Mouse (Mus musculus): Measurements from ENCODE around the gene Dnm3. TPM values are rescaled to one million over a fixed set of nuclear protein-coding genes. Genes with fewer than 3 reads are reported as not detected.

The Dnm3 gene
- polyA plus RNA-seq, 1 experiment from 2014 or later, result 1.5 TPM

DNA sequence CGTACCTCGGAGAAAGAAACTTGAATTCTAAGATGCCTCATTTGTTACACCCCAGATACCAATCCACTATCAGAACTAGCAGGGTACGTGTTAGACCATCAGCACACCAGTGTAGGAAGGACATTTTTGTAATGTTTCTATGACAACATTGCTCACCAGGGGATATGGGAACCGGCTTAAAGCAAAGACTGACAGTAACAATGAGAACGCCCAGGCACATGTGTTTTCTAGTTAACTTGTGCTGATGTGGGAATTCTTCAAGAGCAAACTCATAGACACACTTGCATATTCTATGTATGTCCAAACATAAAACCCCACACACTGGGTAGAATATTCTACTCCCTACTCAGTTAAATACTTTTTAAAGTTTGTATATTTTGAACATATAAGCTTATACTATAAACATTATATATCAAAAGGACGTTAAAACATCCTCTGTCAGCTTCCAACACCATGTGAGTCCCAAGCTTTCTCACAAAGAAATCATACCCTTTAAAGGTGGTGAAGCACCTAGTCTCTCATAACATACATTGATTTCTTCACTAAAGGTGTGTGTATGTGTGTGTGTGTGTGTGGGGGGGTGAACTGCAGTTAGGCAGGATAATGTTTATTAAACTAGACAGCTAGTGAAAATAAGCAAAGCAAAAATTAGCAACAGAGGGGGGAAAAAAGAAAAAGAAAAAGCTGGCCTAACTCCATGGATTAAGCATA is 369.0 kb downstream of the Dnm3 start:
- no peaks in the 10 kb centered on the region for H3K36me3 ChIP-seq (ENCODE audit: control insufficient read depth, insufficient read depth, low read length)
- H3K4me2 ChIP-seq, result no peak overlapping the region
- H3K4me1 ChIP-seq (ENCODE audit: control insufficient read depth, insufficient read depth, low read length), result no peaks in the 10 kb centered on the region
- WGBS (ENCODE audit: insufficient replicate concordance), result 70% methylated on average over 6 of the region's 6 CpGs
- H3K4me3 ChIP-seq (ENCODE audit: low read depth, low read length), result no peak overlapping the region
- H3K27me3 ChIP-seq (ENCODE audit: control insufficient read depth, insufficient read depth, low read length), result no peaks in the 10 kb centered on the region
- no peak overlapping the region for H3K9ac ChIP-seq (ENCODE audit: low read depth, low read length)
- no peak overlapping the region for H3K27ac ChIP-seq (ENCODE audit: low read depth, low read length)
- no peak for ATAC-seq (replicated peaks; ENCODE audit: insufficient number of reproducible peaks, low FRiP score, low TSS enrichment)
- H3K9me3 ChIP-seq (replicated peaks; ENCODE audit: control insufficient read depth, low read length), result no peaks in the 10 kb centered on the region

DNA sequence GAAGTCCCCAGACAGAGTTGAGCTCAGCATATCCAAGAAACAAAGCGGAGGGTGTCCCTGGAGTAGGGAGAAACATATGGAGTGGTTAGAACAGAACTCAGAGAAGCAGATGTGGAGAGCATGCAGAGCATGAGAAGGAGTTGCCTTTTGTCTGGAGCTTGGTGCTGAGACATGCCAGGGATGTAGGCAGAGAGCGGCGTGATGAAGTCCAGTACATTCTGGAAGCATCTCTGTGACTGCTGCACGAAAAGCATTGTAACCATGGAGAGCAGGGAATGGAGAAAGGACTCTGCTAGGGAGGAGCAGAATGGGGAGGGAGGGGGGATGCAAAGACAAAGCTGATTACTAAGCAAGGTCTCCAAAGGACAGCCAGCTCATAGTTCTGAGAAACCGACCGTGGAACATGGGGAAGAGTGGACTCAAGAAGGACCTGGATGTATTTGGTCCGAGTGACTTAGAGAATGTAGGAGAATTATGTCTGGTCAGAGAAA is 369.6 kb downstream of the Dnm3 start:
- no peak overlapping the region for H3K4me3 ChIP-seq (ENCODE audit: low read depth, low read length)
- no peak overlapping the region for H3K4me2 ChIP-seq
- no peaks in the 10 kb centered on the region for H3K4me1 ChIP-seq (ENCODE audit: control insufficient read depth, insufficient read depth, low read length)
- no peaks in the 10 kb centered on the region for H3K9me3 ChIP-seq (replicated peaks; ENCODE audit: control insufficient read depth, low read length)
- no peak overlapping the region for H3K27ac ChIP-seq (ENCODE audit: low read depth, low read length)
- H3K9ac ChIP-seq (ENCODE audit: low read depth, low read length), result no peak overlapping the region
- no peaks in the 10 kb centered on the region for H3K27me3 ChIP-seq (ENCODE audit: control insufficient read depth, insufficient read depth, low read length)
- ATAC-seq (replicated peaks; ENCODE audit: insufficient number of reproducible peaks, low FRiP score, low TSS enrichment), result no peak
- WGBS (ENCODE audit: insufficient replicate concordance), result 76% methylated on average over 7 of the region's 7 CpGs
- no peaks in the 10 kb centered on the region for H3K36me3 ChIP-seq (ENCODE audit: control insufficient read depth, insufficient read depth, low read length)

DNA sequence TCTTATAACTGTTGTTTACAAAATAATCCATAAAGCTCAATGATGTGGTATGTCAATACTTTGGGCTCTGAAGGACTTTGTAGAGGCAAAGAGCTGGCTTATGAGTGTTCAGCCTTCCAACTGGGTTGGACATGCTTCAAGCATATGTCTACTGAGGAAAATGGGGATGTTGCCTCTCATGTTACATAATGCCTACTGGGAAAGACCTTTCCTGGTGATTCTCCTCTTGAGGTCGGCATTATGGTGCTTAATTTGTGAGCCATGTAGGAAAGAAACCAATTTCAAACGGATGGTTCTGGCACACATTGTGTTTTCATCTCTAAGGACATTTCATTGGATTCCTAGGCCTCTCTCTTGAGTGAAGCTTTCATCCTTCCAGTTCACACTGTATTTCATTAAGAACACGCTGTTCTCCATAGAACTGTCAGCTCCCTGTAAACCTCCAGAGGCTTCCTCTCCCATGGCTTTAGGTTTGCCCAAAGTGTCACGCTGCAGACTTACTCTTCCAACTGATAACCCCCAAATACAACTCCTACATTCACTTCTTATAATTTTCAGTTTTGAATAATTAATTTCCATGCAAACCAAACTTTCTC is 370.7 kb downstream of the Dnm3 start:
- H3K9me3 ChIP-seq (replicated peaks; ENCODE audit: control insufficient read depth, low read length), result no peaks in the 10 kb centered on the region
- no peak overlapping the region for H3K4me3 ChIP-seq (ENCODE audit: low read depth, low read length)
- ATAC-seq (replicated peaks; ENCODE audit: insufficient number of reproducible peaks, low FRiP score, low TSS enrichment), result no peak
- WGBS (ENCODE audit: insufficient replicate concordance), result 74% methylated on average over 4 of the region's 4 CpGs
- H3K27me3 ChIP-seq (ENCODE audit: control insufficient read depth, insufficient read depth, low read length), result no peaks in the 10 kb centered on the region
- no peaks in the 10 kb centered on the region for H3K36me3 ChIP-seq (ENCODE audit: control insufficient read depth, insufficient read depth, low read length)
- no peak overlapping the region for H3K4me2 ChIP-seq
- no peak overlapping the region for H3K9ac ChIP-seq (ENCODE audit: low read depth, low read length)
- no peaks in the 10 kb centered on the region for H3K4me1 ChIP-seq (ENCODE audit: control insufficient read depth, insufficient read depth, low read length)
- H3K27ac ChIP-seq (ENCODE audit: low read depth, low read length), result no peak overlapping the region

DNA sequence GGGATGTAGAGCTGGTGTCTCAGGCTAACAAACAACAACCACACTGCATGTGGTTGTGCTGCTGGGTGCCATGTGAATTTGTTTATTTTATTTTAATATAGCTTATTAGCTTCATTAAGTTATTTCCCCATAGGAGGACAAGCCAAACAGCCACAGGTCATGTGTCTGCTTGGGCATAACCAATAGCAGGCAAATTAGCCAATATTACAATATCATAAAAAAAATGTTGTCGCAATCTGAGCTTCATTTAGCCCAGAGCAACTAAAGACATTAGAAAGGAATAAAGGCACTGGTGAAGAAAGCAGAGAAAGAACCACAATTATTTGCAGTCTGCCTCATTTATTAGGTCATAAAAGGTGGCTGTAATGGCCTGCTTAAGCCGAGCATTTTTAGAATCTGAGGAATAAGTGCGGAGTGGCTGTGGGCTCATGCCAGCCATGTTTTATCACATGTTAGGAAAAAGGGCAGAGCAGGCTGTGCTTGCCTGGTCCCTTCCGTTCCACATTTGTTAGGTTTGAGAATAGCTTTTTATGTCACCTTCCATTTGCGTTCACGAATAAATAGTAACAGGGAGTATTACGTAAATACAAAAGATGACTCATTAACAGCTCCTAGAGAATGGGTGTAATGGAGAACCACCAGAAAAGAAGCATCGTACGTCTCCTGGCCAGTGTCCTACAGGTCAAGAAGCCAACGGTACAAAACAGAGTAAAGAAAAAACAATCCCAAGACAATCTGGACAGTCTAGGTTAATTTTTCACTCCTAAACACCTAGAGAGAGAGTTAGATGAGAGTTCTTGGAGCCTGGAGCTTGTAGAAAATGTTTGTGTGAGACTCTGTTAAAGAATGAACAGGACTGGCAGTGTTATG is 376.6 kb downstream of the Dnm3 start:
- Histone ChIP-seq H3K4me2 (no peak overlapping the region), H3K9me3 (replicated peaks; ENCODE audit: control insufficient read depth, low read length) (no peaks in the 10 kb centered on the region), H3K27ac (ENCODE audit: low read depth, low read length) (no peak overlapping the region), H3K4me1 (ENCODE audit: control insufficient read depth, insufficient read depth, low read length) (no peaks in the 10 kb centered on the region), H3K36me3 (ENCODE audit: control insufficient read depth, insufficient read depth, low read length) (no peaks in the 10 kb centered on the region), H3K4me3 (ENCODE audit: low read depth, low read length) (no peak overlapping the region), H3K9ac (ENCODE audit: low read depth, low read length) (no peak overlapping the region), H3K27me3 (ENCODE audit: control insufficient read depth, insufficient read depth, low read length) (no peaks in the 10 kb centered on the region)
- 87% methylated on average over 10 of the region's 10 CpGs for whole genome bisulfite sequencing (ENCODE audit: insufficient replicate concordance)
- no peak for ATAC-seq (replicated peaks; ENCODE audit: insufficient number of reproducible peaks, low FRiP score, low TSS enrichment)

DNA sequence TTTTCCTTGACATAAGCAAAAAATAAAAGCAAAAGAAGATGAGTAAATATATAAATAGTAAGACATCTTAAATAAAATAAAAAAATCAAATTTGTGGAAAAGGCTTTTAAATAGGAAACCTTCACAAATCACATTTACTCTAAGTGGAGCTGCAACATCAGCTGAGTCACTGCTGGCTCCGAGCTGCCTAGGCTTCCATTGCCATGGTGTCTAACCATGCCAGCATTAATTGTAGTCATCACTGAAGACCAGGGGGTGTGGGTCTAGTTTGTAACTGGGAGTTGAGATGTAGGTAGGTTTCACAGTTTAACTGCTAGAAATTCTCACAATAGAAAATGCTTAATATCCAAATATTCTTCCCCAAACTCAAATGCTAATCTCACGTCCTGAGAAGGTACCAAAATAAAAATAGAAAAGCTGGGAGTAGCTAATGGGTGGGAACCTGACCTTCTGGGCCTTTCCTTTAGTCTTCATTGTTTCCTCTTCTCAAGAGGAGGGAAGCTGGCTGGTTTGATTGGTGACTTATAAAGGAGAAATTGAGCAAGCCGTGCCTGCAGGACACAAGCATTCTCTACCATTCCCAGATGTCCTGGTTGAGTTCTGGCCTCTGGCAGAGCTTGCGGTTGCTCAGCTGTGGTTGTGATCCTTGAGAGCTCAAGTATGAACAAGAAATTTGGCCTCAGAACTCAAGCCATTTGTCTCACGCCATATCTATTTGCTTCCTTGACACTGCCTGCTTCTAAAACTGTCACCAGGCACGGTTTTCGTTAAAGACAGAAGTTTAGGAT is 377.6 kb downstream of the Dnm3 start:
- Histone ChIP-seq H3K4me3 (ENCODE audit: low read depth, low read length) (no peak overlapping the region), H3K9me3 (replicated peaks; ENCODE audit: control insufficient read depth, low read length) (no peaks in the 10 kb centered on the region), H3K4me1 (ENCODE audit: control insufficient read depth, insufficient read depth, low read length) (no peaks in the 10 kb centered on the region), H3K9ac (ENCODE audit: low read depth, low read length) (no peak overlapping the region), H3K27ac (ENCODE audit: low read depth, low read length) (no peak overlapping the region), H3K4me2 (no peak overlapping the region), H3K36me3 (ENCODE audit: control insufficient read depth, insufficient read depth, low read length) (no peaks in the 10 kb centered on the region), H3K27me3 (ENCODE audit: control insufficient read depth, insufficient read depth, low read length) (no peaks in the 10 kb centered on the region)
- 69% methylated on average over 7 of the region's 7 CpGs for WGBS (ENCODE audit: insufficient replicate concordance)
- no peak for ATAC-seq (replicated peaks; ENCODE audit: insufficient number of reproducible peaks, low FRiP score, low TSS enrichment)

DNA sequence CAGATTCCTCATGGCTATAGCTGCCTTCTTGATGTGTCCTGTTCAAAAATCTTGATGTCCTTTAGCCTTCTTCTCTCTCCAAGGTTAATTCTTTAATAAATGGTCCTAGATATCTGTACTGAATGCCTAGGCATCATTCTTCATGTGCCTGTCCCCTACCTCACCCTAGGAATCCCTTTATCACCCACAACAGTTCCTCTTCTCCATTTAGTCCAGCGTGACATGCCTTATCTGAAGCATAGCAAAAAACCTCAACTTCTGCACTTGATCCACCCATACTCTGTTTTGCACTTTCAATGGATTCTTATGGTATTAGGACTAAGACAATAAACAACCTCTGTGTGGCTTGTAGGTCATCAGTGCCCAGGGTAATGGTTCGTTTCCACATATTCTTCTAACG is 378.6 kb downstream of the Dnm3 start:
- ATAC-seq (replicated peaks; ENCODE audit: insufficient number of reproducible peaks, low FRiP score, low TSS enrichment), result no peak
- Histone ChIP-seq H3K4me3 (ENCODE audit: low read depth, low read length) (no peak overlapping the region), H3K9me3 (replicated peaks; ENCODE audit: control insufficient read depth, low read length) (no peaks in the 10 kb centered on the region), H3K4me1 (ENCODE audit: control insufficient read depth, insufficient read depth, low read length) (no peaks in the 10 kb centered on the region), H3K27me3 (ENCODE audit: control insufficient read depth, insufficient read depth, low read length) (no peaks in the 10 kb centered on the region), H3K27ac (ENCODE audit: low read depth, low read length) (no peak overlapping the region), H3K9ac (ENCODE audit: low read depth, low read length) (no peak overlapping the region), H3K36me3 (ENCODE audit: control insufficient read depth, insufficient read depth, low read length) (no peaks in the 10 kb centered on the region), H3K4me2 (no peak overlapping the region)
- WGBS (ENCODE audit: insufficient replicate concordance), result 66% methylated on average over 3 of the region's 3 CpGs

DNA sequence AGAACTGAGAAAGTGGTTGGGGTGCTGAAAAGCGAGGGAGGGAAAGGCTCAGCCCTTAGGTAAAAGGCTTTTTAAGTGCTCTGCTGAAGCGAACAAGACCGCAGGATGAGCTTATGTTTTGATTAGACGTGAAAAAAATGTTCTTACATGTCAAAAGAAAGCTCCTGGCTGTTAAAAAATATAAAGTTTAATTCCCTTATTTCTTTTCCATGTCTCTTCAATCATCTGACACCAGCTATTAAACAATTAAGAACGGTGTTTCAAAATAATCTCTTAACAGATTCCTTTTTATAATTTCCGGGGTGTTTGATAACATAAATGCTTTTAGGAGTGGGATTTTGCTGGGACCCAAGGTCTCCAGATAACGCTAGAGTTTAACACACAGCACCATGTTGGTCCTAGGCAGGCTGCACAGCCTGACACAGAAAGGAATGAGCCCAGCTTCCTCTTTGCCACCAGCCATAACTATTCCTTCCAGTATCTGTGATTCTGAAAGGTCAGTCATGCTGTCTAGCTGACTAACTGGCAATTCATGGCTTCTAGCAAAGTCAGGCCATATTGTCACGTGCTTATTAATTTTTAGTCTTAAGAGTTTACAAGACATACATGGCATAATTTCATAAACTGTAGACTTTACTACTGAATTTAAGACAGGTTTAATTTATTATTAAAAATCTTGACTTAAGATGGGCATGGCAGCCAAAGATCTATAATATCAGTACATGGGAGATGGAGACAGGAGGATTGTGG is 383.1 kb downstream of the Dnm3 start:
- Histone ChIP-seq H3K27me3 (ENCODE audit: control insufficient read depth, insufficient read depth, low read length) (no peaks in the 10 kb centered on the region), H3K36me3 (ENCODE audit: control insufficient read depth, insufficient read depth, low read length) (no peaks in the 10 kb centered on the region), H3K27ac (ENCODE audit: low read depth, low read length) (peak overlapping the region; percentile 38; the same call in 1 of the 2 replicates), H3K4me2 (no peak overlapping the region), H3K4me3 (ENCODE audit: low read depth, low read length) (no peak overlapping the region), H3K9me3 (replicated peaks; ENCODE audit: control insufficient read depth, low read length) (no peaks in the 10 kb centered on the region), H3K9ac (ENCODE audit: low read depth, low read length) (no peak overlapping the region), H3K4me1 (ENCODE audit: control insufficient read depth, insufficient read depth, low read length) (no peaks in the 10 kb centered on the region)
- ATAC-seq (replicated peaks; ENCODE audit: insufficient number of reproducible peaks, low FRiP score, low TSS enrichment), result no peak
- 57% methylated on average over 8 of the region's 8 CpGs for WGBS (ENCODE audit: insufficient replicate concordance)

All from heart, embryonic 11.5 days (tissue).